17 mouse cellular contexts compared by ENCODE assay signal in genomic region chr8:22134078-22134749, GRCm38 (mm10). TPM values are rescaled to one million over a fixed set of nuclear protein-coding genes. Genes with fewer than 3 reads are reported as not detected.
DNase-seq lines count a peak whose midpoint lies in the region; ATAC-seq lines count a peak whose summit lies in the region.
"Had no signal": no experiment of that assay in that cellular context is flagged by ENCODE, and none has a peak within 500 bp of the region (broad histone marks: within the 10 kb centered on the region; RNA-seq: fewer than 3 reads in every experiment).

No protein-coding gene starts in this region.

- H3K36me3 ChIP-seq in neural tube, embryonic 14.5 days (ENCODE audit: control insufficient read depth, insufficient read depth, low read length) = peaks cover 2% of the 10 kb centered on the region; the same call in 1 of the 2 replicates

- H3K27me3 ChIP-seq in neural tube, embryonic 14.5 days (ENCODE audit: control insufficient read depth, insufficient read depth, low read length) = no peaks in the 10 kb centered on the region
- H3K27me3 ChIP-seq: limb, embryonic 13.5 days had no signal

- 93% methylated on average over 7 of the region's 7 CpGs for WGBS in neural tube, embryonic 14.5 days

- no peaks in the 10 kb centered on the region for H3K9me3 ChIP-seq in neural tube, embryonic 14.5 days (ENCODE audit: control insufficient read depth, low read length)
- H3K9me3 ChIP-seq: limb, embryonic 13.5 days had no signal

- no peak overlapping the region for H3K4me2 ChIP-seq in neural tube, embryonic 14.5 days (ENCODE audit: low read depth, low read length)
- H3K4me2 ChIP-seq: limb, embryonic 13.5 days had no signal

- ATAC-seq in frontal cortex, adult (ENCODE audit: low TSS enrichment) = peak; percentile 76
- peak; percentile 28; the same call in 1 of the 2 replicates for ATAC-seq in neural tube, embryonic 14.5 days (ENCODE audit: low read depth)
- peak; percentile 100 for ATAC-seq in erythroid progenitor cell, adult 5-6 weeks (replicated peaks; ENCODE audit: low FRiP score, poor library complexity, severe bottlenecking)
- ATAC-seq in megakaryocyte progenitor cell, adult 5-6 weeks (replicated peaks; ENCODE audit: poor library complexity) = peak; percentile 100
- ATAC-seq: forebrain, postnatal 0 days had no signal

- DNase-seq in frontal cortex, postnatal 10 days (ENCODE audit: low spot score in 2 of 2) = no peak
- no peak for DNase-seq in neural tube, embryonic 10.5 days (ENCODE audit: extremely low spot score, low spot score)
- DNase-seq in layer of hippocampus, postnatal 10 days (ENCODE audit: low spot score in 2 of 2) = no peak
- no peak for DNase-seq in frontal cortex, postnatal 25 days (ENCODE audit: low spot score in 2 of 2)
- DNase-seq: cerebellum, postnatal 14 days; forebrain, postnatal 0 days; gastrocnemius, postnatal 25 days; kidney, postnatal 36 days; lung, postnatal 14 days; midbrain, embryonic 14.5 days; right cerebral cortex, postnatal 4 days had no signal

- H3K27ac ChIP-seq in neural tube, embryonic 14.5 days (ENCODE audit: low read depth, low read length) = no peak overlapping the region
- H3K27ac ChIP-seq: left cerebral cortex, adult 2 months; limb, embryonic 13.5 days had no signal

- H3K4me1 ChIP-seq in neural tube, embryonic 14.5 days (ENCODE audit: control insufficient read depth, insufficient read depth, low read length) = no peaks in the 10 kb centered on the region
- H3K4me1 ChIP-seq: limb, embryonic 13.5 days had no signal

- H3K4me3 ChIP-seq in neural tube, embryonic 14.5 days (ENCODE audit: low read depth, low read length) = no peak overlapping the region
- H3K4me3 ChIP-seq: left cerebral cortex, adult 2 months; limb, embryonic 13.5 days had no signal

- no peak overlapping the region for H3K9ac ChIP-seq in neural tube, embryonic 14.5 days (replicated peaks; ENCODE audit: low read depth, low read length)
- H3K9ac ChIP-seq: forebrain, postnatal 0 days; limb, embryonic 13.5 days had no signal

RNA-seq across cellular contexts. Expression of gene Nek5, which starts 9.4 kb away (rescaled TPM):
- 0.50 and 0.80 TPM in 2 replicates for polyA plus RNA-seq in neural tube, embryonic 14.5 days (2014; fragmentation: Nextera tagmentation; extraction: Ambion mirVana)
- not detected in 2 replicates for total RNA-seq in erythroid progenitor cell, adult 5-6 weeks (2015; ENCODE audit: low replicate concordance)
- total RNA-seq in erythroid progenitor cell, adult 5-6 weeks (2017; ENCODE audit: low replicate concordance) = not detected in 2 replicates
- total RNA-seq in megakaryocyte progenitor cell, adult 5-6 weeks (2015) = not detected in 2 replicates
- total RNA-seq in megakaryocyte progenitor cell, adult 5-6 weeks (2017) = not detected in 2 replicates
- total RNA-seq in layer of hippocampus, postnatal 10 days (2021) = under 1 TPM; 0.62 to 0.91 TPM
- total RNA-seq: left cerebral cortex, adult 2 months had no signal

RNA-seq across cellular contexts. Expression of gene Nek3, which starts 32.0 kb away (rescaled TPM):
- polyA plus RNA-seq in neural tube, embryonic 14.5 days (2014; fragmentation: Nextera tagmentation; extraction: Ambion mirVana) = 9.8 and 11.6 TPM in 2 replicates
- total RNA-seq in erythroid progenitor cell, adult 5-6 weeks (2015; ENCODE audit: low replicate concordance) = 18.9 and 45.0 TPM in 2 replicates
- 39.0 and 46.9 TPM in 2 replicates for total RNA-seq in erythroid progenitor cell, adult 5-6 weeks (2017; ENCODE audit: low replicate concordance)
- total RNA-seq in megakaryocyte progenitor cell, adult 5-6 weeks (2015) = 2.3 and 3.7 TPM in 2 replicates
- 2.8 and 5.0 TPM in 2 replicates for total RNA-seq in megakaryocyte progenitor cell, adult 5-6 weeks (2017)
- total RNA-seq in layer of hippocampus, postnatal 10 days (2021) = 1 to 10 TPM; 3.0 TPM

RNA-seq across cellular contexts. Expression of gene Ckap2, which starts 51.4 kb away (rescaled TPM):
- polyA plus RNA-seq in neural tube, embryonic 14.5 days (2014; fragmentation: Nextera tagmentation; extraction: Ambion mirVana) = 8.0 and 12.6 TPM in 2 replicates
- 292 and 294 TPM in 2 replicates for total RNA-seq in erythroid progenitor cell, adult 5-6 weeks (2015; ENCODE audit: low replicate concordance)
- 270 and 283 TPM in 2 replicates for total RNA-seq in erythroid progenitor cell, adult 5-6 weeks (2017; ENCODE audit: low replicate concordance)
- 44.7 and 46.0 TPM in 2 replicates for total RNA-seq in megakaryocyte progenitor cell, adult 5-6 weeks (2015)
- 33.6 and 36.4 TPM in 2 replicates for total RNA-seq in megakaryocyte progenitor cell, adult 5-6 weeks (2017)
- 1 to 10 TPM; 4.8 to 5.8 TPM for total RNA-seq in layer of hippocampus, postnatal 10 days (2021)

RNA-seq across cellular contexts. Expression of gene Vps36, which starts 58.4 kb away (rescaled TPM):
- 47.8 and 53.9 TPM in 2 replicates for polyA plus RNA-seq in neural tube, embryonic 14.5 days (2014; fragmentation: Nextera tagmentation; extraction: Ambion mirVana)
- total RNA-seq in erythroid progenitor cell, adult 5-6 weeks (2015; ENCODE audit: low replicate concordance) = 7.1 and 7.2 TPM in 2 replicates
- 6.0 and 6.1 TPM in 2 replicates for total RNA-seq in erythroid progenitor cell, adult 5-6 weeks (2017; ENCODE audit: low replicate concordance)
- 37.9 and 44.6 TPM in 2 replicates for total RNA-seq in megakaryocyte progenitor cell, adult 5-6 weeks (2015)
- 43.3 and 45.3 TPM in 2 replicates for total RNA-seq in megakaryocyte progenitor cell, adult 5-6 weeks (2017)
- 10 to 100 TPM; 36.1 to 36.8 TPM for total RNA-seq in layer of hippocampus, postnatal 10 days (2021)

Comparison
In these comparisons a context has a peak if more than half of its experiments do, and no peak if none do; other contexts are left out.
1. ATAC-seq: peak in every context shown above with its lines; median percentile 100 in erythroid progenitor cell, adult 5-6 weeks; 100 in megakaryocyte progenitor cell, adult 5-6 weeks; 76 in frontal cortex, adult; 28 in neural tube, embryonic 14.5 days.
2. RNA of gene Ckap2, which starts 51.4 kb away (total RNA-seq): 270 to 294 TPM in erythroid progenitor cell, adult 5-6 weeks; 33.6 to 46.0 TPM in megakaryocyte progenitor cell, adult 5-6 weeks and 4.8 to 5.8 TPM in layer of hippocampus, postnatal 10 days; every median in the first group is over 4 times any median in the second.